15 mouse cellular contexts compared by ENCODE assay signal in genomic region chr14:108805394-108805982, GRCm38 (mm10).
A peak's percentile ranks its signal among the peaks of the same experiment; 100 is the strongest.
DNase-seq lines count a peak whose midpoint lies in the region; TF ChIP-seq lines count a peak whose summit lies in the region.
"Had no signal": no experiment of that assay in that cellular context is flagged by ENCODE, and none has a peak within 500 bp of the region (broad histone marks: within the 10 kb centered on the region; RNA-seq: fewer than 3 reads in every experiment).

No protein-coding gene starts in this region.

- DNase-seq in layer of hippocampus, adult 2 months (ENCODE audit: low spot score in 2 of 2), result peak in 1 of 2 experiments; percentile 6
- no peak for DNase-seq in layer of hippocampus, adult 9-10 months (ENCODE audit: low spot score)
- DNase-seq in frontal cortex, adult 2 months (ENCODE audit: extremely low spot score in 1 of 2, low spot score in 1 of 2), result peak; percentile 18 to 45
- no peak for DNase-seq in left cerebral cortex, adult 2 months (ENCODE audit: extremely low spot score in 1 of 2, low spot score in 2 of 2)
- peak; percentile 78 for DNase-seq in right cerebral cortex, postnatal 4 days
- no peak for DNase-seq in ovary, postnatal 10 days (ENCODE audit: low spot score)
- no peak for DNase-seq in spleen, postnatal 36 days (ENCODE audit: low spot score in 2 of 2)
- DNase-seq: cerebellum, adult 18-20 months; gastrocnemius, postnatal 10 days; kidney, adult 18-20 months; kidney, postnatal 4 days; liver, embryonic 13.5 days; midbrain, embryonic 14.5 days had no signal

- no peak for TF ChIP-seq CTCF in layer of hippocampus, adult 2 months (conservative IDR thresholded peaks at IDR 0.05)
- TF ChIP-seq CTCF in left cerebral cortex, adult 2 months (IDR thresholded peaks at IDR 0.05), result no peak

- intact Hi-C loops in left cerebral cortex, adult 2 months (cut with DNase I), result no loop called here

- H3K27ac ChIP-seq in layer of hippocampus, adult 2 months, result 0 out of 2 replicates have a peak overlapping the region, but pooled peaks have one; percentile 15
- H3K27ac ChIP-seq in left cerebral cortex, adult 2 months, result peak overlapping the region; percentile 19; the same call in 1 of the 2 replicates
- H3K27ac ChIP-seq: hindbrain, embryonic 15.5 days; liver, embryonic 13.5 days; macrophage had no signal

- H3K4me3 ChIP-seq in layer of hippocampus, adult 2 months, result no peak overlapping the region
- no peak overlapping the region for H3K4me3 ChIP-seq in left cerebral cortex, adult 2 months
- H3K4me3 ChIP-seq: hindbrain, embryonic 15.5 days; liver, embryonic 13.5 days had no signal

Comparison
In these comparisons a context has a peak if more than half of its experiments do, and no peak if none do; other contexts are left out.
1. DNase-seq: peak in frontal cortex, adult 2 months (2 of 2) and right cerebral cortex, postnatal 4 days (single experiment); none in layer of hippocampus, adult 9-10 months (single experiment), left cerebral cortex, adult 2 months (0 of 2), ovary, postnatal 10 days (single experiment) and spleen, postnatal 36 days (0 of 2).